Mouse (Mus musculus): ENCODE data around the gene Gm7954. TPM values are rescaled to one million over a fixed set of nuclear protein-coding genes. Genes with fewer than 3 reads are reported as not detected.

The Gm7954 gene
- total and polyA plus RNA-seq, 3 experiments, result not detected

Other genes starting within 250 kb of the Gm7954 start
- gene Gm2832, start 174.7 kb downstream of the Gm7954 start, total RNA-seq (2012; rRNA removed), result not detected in 2 replicates
- 0.18 TPM in 1 of 2 replicates, not detected in the other for gene Gm2832, start 174.7 kb downstream of the Gm7954 start, total RNA-seq (2014; rRNA removed)
- gene Gm2832, start 174.7 kb downstream of the Gm7954 start, polyA plus RNA-seq (2012; ENCODE audit: insufficient read length, low read depth), result not detected in 2 replicates
- not detected in 2 replicates for gene Gm5798, start 104.9 kb downstream of the Gm7954 start, total RNA-seq (2012; rRNA removed)
- not detected in 2 replicates for gene Gm5798, start 104.9 kb downstream of the Gm7954 start, total RNA-seq (2014; rRNA removed)
- not detected in 2 replicates for gene Gm5798, start 104.9 kb downstream of the Gm7954 start, polyA plus RNA-seq (2012; ENCODE audit: insufficient read length, low read depth)
- gene Gm7945, start 67.1 kb downstream of the Gm7954 start, total RNA-seq (2012; rRNA removed), result not detected in 2 replicates
- not detected in 2 replicates for gene Gm7945, start 67.1 kb downstream of the Gm7954 start, total RNA-seq (2014; rRNA removed)
- not detected in 2 replicates for gene Gm7945, start 67.1 kb downstream of the Gm7954 start, polyA plus RNA-seq (2012; ENCODE audit: insufficient read length, low read depth)
- gene Gm6482, start 45.2 kb downstream of the Gm7954 start, total RNA-seq (2012; rRNA removed), result not detected in 2 replicates
- gene Gm6482, start 45.2 kb downstream of the Gm7954 start, total RNA-seq (2014; rRNA removed), result not detected in 2 replicates
- not detected in 2 replicates for gene Gm6482, start 45.2 kb downstream of the Gm7954 start, polyA plus RNA-seq (2012; ENCODE audit: insufficient read length, low read depth)
- gene Gm3486, start 36.0 kb upstream of the Gm7954 start, total RNA-seq (2012; rRNA removed), result not detected in 2 replicates
- gene Gm3486, start 36.0 kb upstream of the Gm7954 start, total RNA-seq (2014; rRNA removed), result not detected in 2 replicates
- not detected in 2 replicates for gene Gm3486, start 36.0 kb upstream of the Gm7954 start, polyA plus RNA-seq (2012; ENCODE audit: insufficient read length, low read depth)
- gene Gm7970, start 102.1 kb upstream of the Gm7954 start, total RNA-seq (2012; rRNA removed), result not detected in 2 replicates
- gene Gm7970, start 102.1 kb upstream of the Gm7954 start, total RNA-seq (2014; rRNA removed), result not detected in 2 replicates
- gene Gm7970, start 102.1 kb upstream of the Gm7954 start, polyA plus RNA-seq (2012; ENCODE audit: insufficient read length, low read depth), result not detected in 2 replicates
- not detected in 2 replicates for gene 1700049E17Rik2, start 119.7 kb upstream of the Gm7954 start, total RNA-seq (2012; rRNA removed)
- gene 1700049E17Rik2, start 119.7 kb upstream of the Gm7954 start, total RNA-seq (2014; rRNA removed), result not detected in 2 replicates
- gene 1700049E17Rik2, start 119.7 kb upstream of the Gm7954 start, polyA plus RNA-seq (2012; ENCODE audit: insufficient read length, low read depth), result not detected in 2 replicates
- not detected in 2 replicates for gene Gm3072, start 171.1 kb upstream of the Gm7954 start, total RNA-seq (2012; rRNA removed)
- gene Gm3072, start 171.1 kb upstream of the Gm7954 start, total RNA-seq (2014; rRNA removed), result not detected in 2 replicates
- not detected in 2 replicates for gene Gm3072, start 171.1 kb upstream of the Gm7954 start, polyA plus RNA-seq (2012; ENCODE audit: insufficient read length, low read depth)
- gene Gm3676, start 193.0 kb upstream of the Gm7954 start, total RNA-seq (2012; rRNA removed), result not detected in 2 replicates
- not detected in 2 replicates for gene Gm3676, start 193.0 kb upstream of the Gm7954 start, total RNA-seq (2014; rRNA removed)
- not detected in 2 replicates for gene Gm3676, start 193.0 kb upstream of the Gm7954 start, polyA plus RNA-seq (2012; ENCODE audit: insufficient read length, low read depth)
- not detected in 2 replicates for gene Gm8068, start 248.4 kb upstream of the Gm7954 start, total RNA-seq (2012; rRNA removed)
- gene Gm8068, start 248.4 kb upstream of the Gm7954 start, total RNA-seq (2014; rRNA removed), result not detected in 2 replicates
- gene Gm8068, start 248.4 kb upstream of the Gm7954 start, polyA plus RNA-seq (2012; ENCODE audit: insufficient read length, low read depth), result not detected in 2 replicates

All from CH12.LX (cell line).